Mouse (Mus musculus) ovary, postnatal 10 days (tissue): Measurements from ENCODE around the gene Lamb2.
A peak's percentile ranks its signal among the peaks of the same experiment; 100 is the strongest.

ENCODE experiments used
- DNase-seq: peaks from one replicate; pipeline ENCODE4 v3.0.0; 2022; ENCODE audit warnings: low spot score

Lamb2 gene

GRCm38 (mm10) chr9:108492043-108492750 lies 12.7 kb downstream of the Lamb2 start:
- DNase-seq = no peak

- no peak for DNase-seq
These were observed 13.7 kb downstream of the Lamb2 start for GRCm38 (mm10) chr9:108493246-108493645.

- no peak for DNase-seq
These were observed 14.8 kb downstream of the Lamb2 start for GRCm38 (mm10) chr9:108494146-108494825.

- no peak for DNase-seq
These were observed 15.4 kb downstream of the Lamb2 start for GRCm38 (mm10) chr9:108494905-108495304.

- no peak for DNase-seq
These were observed 19.7 kb downstream of the Lamb2 start for GRCm38 (mm10) chr9:108499231-108499630.

- DNase-seq = no peak
These were observed 20.4 kb downstream of the Lamb2 start for GRCm38 (mm10) chr9:108499943-108500342.

- no peak for DNase-seq
These were observed 27.4 kb downstream of the Lamb2 start for GRCm38 (mm10) chr9:108506901-108507300.

- DNase-seq = peak; percentile 76
These were observed 28.3 kb downstream of the Lamb2 start, which contains the start of gene Qars for GRCm38 (mm10) chr9:108507619-108508434. TSS of gene Qars (plus strand) at chr9:108507706.

- no peak for DNase-seq
These were observed 29.2 kb downstream of the Lamb2 start for GRCm38 (mm10) chr9:108508776-108509175.

- DNase-seq = peak; percentile 90
These were observed 37.1 kb downstream of the Lamb2 start, which contains the start of gene Qrich1 for GRCm38 (mm10) chr9:108516380-108517251. TSS of gene Qrich1 (plus strand) at chr9:108516806.

- peak; percentile 48 for DNase-seq
These were observed 37.9 kb downstream of the Lamb2 start for GRCm38 (mm10) chr9:108517253-108517930.

- DNase-seq = no peak
These were observed 38.4 kb downstream of the Lamb2 start for GRCm38 (mm10) chr9:108517931-108518332.

GRCm38 (mm10) chr9:108521604-108522003 lies 42.1 kb downstream of the Lamb2 start:
- no peak for DNase-seq

- no peak for DNase-seq
These were observed 43.8 kb downstream of the Lamb2 start for GRCm38 (mm10) chr9:108523341-108523740.

GRCm38 (mm10) chr9:108525400-108525799 lies 45.9 kb downstream of the Lamb2 start:
- DNase-seq = no peak

GRCm38 (mm10) chr9:108530954-108531353 lies 51.4 kb downstream of the Lamb2 start:
- DNase-seq = no peak

- no peak for DNase-seq
These were observed 52.0 kb downstream of the Lamb2 start for GRCm38 (mm10) chr9:108531496-108531895.
